Mouse (Mus musculus) liver, embryonic 14.5 days (tissue): Measurements from ENCODE around the gene Socs1. TPM values are rescaled to one million over a fixed set of nuclear protein-coding genes. Genes with fewer than 3 reads are reported as not detected.
"Not testable (repeated sequence)": the region's sequence is repeated elsewhere in the genome, so short reads cannot be mapped to it uniquely, and the experiment has no call there.

Experiments
- ATAC-seq: fragments of 200-750 bp; cut with Nextera tagmentation; 2 replicates; pipeline ENCODE4 v1.8.0; 2017; ENCODE audit warnings: moderate number of reproducible peaks, mild to moderate bottlenecking, moderate library complexity; ENCODE audit not compliant: insufficient read depth
- DNase-seq, 3 experiments: peaks; one replicate each; pipeline ENCODE4 v3.0.0-alpha.2; 2012 to 2013; ENCODE audit warnings: low read depth in 3 of 3, low spot score in 3 of 3
- H3K27ac ChIP-seq: fragments of 300-500 bp; sonication (generic); 2 replicates; pipeline ENCODE4 v1.5.1; 2014; ENCODE audit warnings: moderate library complexity, mild to moderate bottlenecking, control low read depth, inconsistent platforms
- H3K27me3 ChIP-seq: fragments of 300-500 bp; sonication (generic); 2 replicates; pipeline ENCODE4 v1.6.1; 2014; ENCODE audit warnings: mild to moderate bottlenecking, low read length, moderate library complexity; ENCODE audit not compliant: control insufficient read depth, insufficient read depth
- H3K36me3 ChIP-seq: fragments of 300-500 bp; sonication (generic); replicated peaks from 2 replicates; pipeline ENCODE4 v1.6.1; 2014; ENCODE audit warnings: low read depth; ENCODE audit not compliant: control insufficient read depth, insufficient read depth
- H3K4me1 ChIP-seq, 2 experiments: fragments of 200-500 bp in 1 of 2; fragments of 300-500 bp in 1 of 2; sonication (generic) in 1 of 2; replicated peaks; 2 replicates each; pipeline ENCODE4 v1.6.1; 2012 to 2014; ENCODE audit warnings: antibody characterized with exemption in 1 of 2, inconsistent platforms in 1 of 2, low read length in 1 of 2; ENCODE audit not compliant: control insufficient read depth in 2 of 2, insufficient read depth in 2 of 2
- H3K4me2 ChIP-seq: fragments of 300-500 bp; sonication (generic); 2 replicates; pipeline ENCODE4 v1.6.1; 2014; ENCODE audit warnings: low read depth, mild to moderate bottlenecking, control low read depth, moderate library complexity
- H3K4me3 ChIP-seq, 2 experiments: fragments of 200-500 bp in 1 of 2; fragments of 300-500 bp in 1 of 2; sonication (generic) in 1 of 2; 2 replicates each; pipeline ENCODE4 v1.5.1; 2012 to 2014; ENCODE audit warnings: low read depth in 2 of 2, low read length in 2 of 2, mild to moderate bottlenecking in 2 of 2, control low read depth in 1 of 2, inconsistent platforms in 1 of 2, moderate library complexity in 1 of 2; ENCODE audit not compliant: insufficient read depth in 1 of 2
- H3K9ac ChIP-seq: fragments of 300-500 bp; sonication (generic); replicated peaks from 2 replicates; pipeline ENCODE4 v1.6.1; 2014; ENCODE audit warnings: mild to moderate bottlenecking, control low read depth, moderate library complexity
- H3K9me3 ChIP-seq: fragments of 300-500 bp; sonication (generic); 2 replicates; pipeline ENCODE4 v1.6.1; 2016; ENCODE audit warnings: low read length, mixed read lengths; ENCODE audit not compliant: control insufficient read depth
- CTCF ChIP-seq: IDR thresholded peaks from 2 replicates; pipeline ENCODE4 v1.5.1; 2016; ENCODE audit warnings: antibody characterized with exemption, low read depth, control low read depth
- EP300 ChIP-seq: IDR thresholded peaks from 2 replicates; pipeline ENCODE4 v1.6.1; 2016; ENCODE audit warnings: antibody characterized with exemption, low read depth
- WGBS: fragments of 180-500 bp; shearing (Covaris S2); extraction: QIAGEN DNeasy Blood & Tissue Kit; methylation state at CpG from one replicate; pipeline ENCODE4 v1.1.7; 2014; ENCODE audit not compliant: insufficient replicate concordance; 5-methylcytosine and 5-hydroxymethylcytosine counted together
- polyA plus RNA-seq, 2 experiments: library from polyadenylated mRNA; depleted of rRNA in 1 of 2; stranded (reverse) in 1 of 2; unstranded in 1 of 2; fragments of >200 nt; fragmentation: Nextera tagmentation in 1 of 2; extraction: Ambion mirVana in 1 of 2; gene quantifications; 2 replicates each; pipeline versions ENCODE4 v1.2.1 to v1.2.3; 2012 to 2014

Socs1 gene
- polyA plus RNA-seq, 2 experiments, result 0.36 TPM

DNA sequence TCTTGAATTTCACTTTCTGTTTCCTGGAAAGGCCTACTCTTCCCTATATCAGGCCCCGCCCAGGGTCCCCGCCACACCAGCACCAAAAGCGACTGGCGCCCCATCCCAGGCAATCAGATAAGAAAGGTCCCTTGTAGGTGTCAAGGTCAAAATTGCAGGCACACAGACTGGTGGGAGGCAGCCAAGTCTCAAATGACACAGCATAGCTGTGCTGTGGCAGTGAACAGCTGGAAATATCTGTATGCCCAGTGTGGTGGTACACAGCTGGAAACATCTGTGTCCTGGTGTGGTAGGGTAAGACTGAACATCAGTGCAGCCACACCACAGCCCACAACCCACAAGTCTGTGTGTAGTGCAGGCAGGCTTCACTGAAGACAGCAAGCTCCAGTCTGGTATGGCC lies 29.5 kb upstream of the Socs1 start:
- TF ChIP-seq CTCF (no peak), EP300 (no peak)
- DNase-seq (peak in 1 of 3 experiments; percentile 11), ATAC-seq (no peak)
- 8% methylated on average over 4 of the region's 4 CpGs for WGBS
- Histone ChIP-seq H3K27ac (no peak overlapping the region), H3K4me3 (no peak overlapping the region), H3K36me3 (no peaks in the 10 kb centered on the region), H3K9ac (no peak overlapping the region), H3K4me2 (no peak overlapping the region), H3K27me3 (no peaks in the 10 kb centered on the region), H3K9me3 (no peaks in the 10 kb centered on the region), H3K4me1 (peaks cover 0 to 7% of the 10 kb centered on the region in 2 experiments; a peak in 2 of 4 replicates)

DNA sequence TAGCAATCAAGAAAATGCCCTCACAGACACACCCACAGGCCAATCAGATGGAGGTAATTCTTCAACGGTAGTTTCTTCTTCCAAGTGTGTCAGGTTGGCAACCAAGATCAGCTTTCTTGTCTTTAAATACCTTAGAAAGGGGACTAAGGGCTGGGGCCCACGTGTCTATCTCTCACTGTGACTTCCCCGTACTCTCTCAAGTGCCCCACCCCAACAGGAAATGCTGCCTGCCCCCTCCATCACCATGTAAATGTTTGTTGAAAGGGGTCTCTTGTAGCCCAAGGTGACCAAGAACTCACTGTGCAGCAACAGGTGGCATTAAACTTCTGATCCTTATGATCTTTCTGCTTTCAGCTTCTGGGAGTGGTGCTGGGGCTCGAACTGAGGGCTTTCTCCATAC lies 28.4 kb upstream of the Socs1 start:
- H3K4me3 ChIP-seq, result no peak overlapping the region
- no peaks in the 10 kb centered on the region for H3K27me3 ChIP-seq
- H3K9ac ChIP-seq, result no peak overlapping the region
- no peaks in the 10 kb centered on the region for H3K9me3 ChIP-seq
- TF ChIP-seq CTCF (no peak), EP300 (no peak)
- H3K4me1 ChIP-seq, result peaks cover 0 to 7% of the 10 kb centered on the region in 2 experiments; a peak in 2 of 4 replicates
- ATAC-seq (no peak), DNase-seq (no peak)
- no peaks in the 10 kb centered on the region for H3K36me3 ChIP-seq
- H3K4me2 ChIP-seq, result no peak overlapping the region
- H3K27ac ChIP-seq, result no peak overlapping the region
- WGBS, result 43% methylated on average over 4 of the region's 4 CpGs

DNA sequence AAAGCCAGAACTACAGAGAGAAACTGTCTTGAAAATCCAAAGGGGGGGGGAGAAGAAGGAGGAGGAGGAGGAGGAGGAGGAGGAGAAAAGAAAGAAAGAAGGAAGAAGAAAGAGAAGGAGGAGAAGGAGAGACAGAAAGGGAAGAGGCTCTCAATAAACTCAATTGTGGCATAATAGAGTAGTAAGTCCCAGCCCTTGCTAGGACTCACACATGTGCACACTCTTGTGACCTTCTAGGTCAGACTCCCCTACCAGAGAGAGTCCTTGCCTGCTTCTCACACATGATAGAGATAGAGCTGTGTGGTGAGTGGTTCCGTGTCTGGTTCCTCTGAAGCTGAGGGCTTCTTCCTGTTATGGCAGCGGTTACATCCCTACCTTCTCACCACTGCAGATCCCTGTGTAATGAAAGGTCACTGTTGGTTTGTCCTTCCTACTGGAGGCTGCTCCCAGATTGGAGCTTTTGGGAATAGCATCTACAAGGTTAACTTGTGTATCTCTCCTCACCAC lies 27.6 kb upstream of the Socs1 start, which contains the start of gene Gm11172:
Gene Gm11172 (plus strand): TSS at position 51 of the 507 bp plus-strand sequence.
- ATAC-seq (no peak), DNase-seq (no peak)
- WGBS, result 35% methylated on average over 2 of the region's 2 CpGs
- Histone ChIP-seq H3K9ac (no peak within 1 kb of the TSS), H3K4me3 (no peak within 1 kb of the TSS), H3K27ac (no peak within 1 kb of the TSS), H3K9me3 (no peaks in the 10 kb centered on the region), H3K36me3 (no peaks in the 10 kb centered on the region), H3K4me2 (no peak within 1 kb of the TSS), H3K27me3 (no peaks in the 10 kb centered on the region), H3K4me1 (peaks cover 0 to 7% of the 10 kb centered on the region in 2 experiments; a peak in 2 of 4 replicates)
- TF ChIP-seq CTCF, result no peak
- TF ChIP-seq EP300, result no peak

DNA sequence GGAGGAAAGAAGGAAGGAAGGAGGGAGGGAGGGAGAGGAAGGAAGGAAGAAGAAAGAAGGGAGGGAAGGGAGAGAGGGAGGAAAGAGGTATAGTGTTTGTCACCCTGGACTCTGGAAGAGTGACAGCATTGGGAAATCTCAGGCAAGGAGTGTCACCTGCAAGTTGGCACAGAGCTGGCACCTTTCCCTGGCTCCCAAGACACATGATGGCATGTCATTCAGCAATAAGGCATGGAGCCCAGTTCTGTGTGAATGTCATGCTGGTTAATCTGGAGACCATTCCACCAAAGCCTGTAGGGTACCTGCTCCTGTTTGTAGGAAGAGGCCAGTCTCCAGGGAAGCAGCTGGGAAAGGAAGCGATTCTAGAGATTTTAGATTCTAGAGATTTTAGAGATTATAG lies 25.0 kb upstream of the Socs1 start:
- WGBS, result 54% methylated on average over 1 of the region's 1 CpGs
- H3K27ac ChIP-seq, result no peak overlapping the region
- DNase-seq (no peak), ATAC-seq (no peak)
- H3K4me3 ChIP-seq, result no peak overlapping the region
- TF ChIP-seq CTCF (no peak), EP300 (no peak)
- H3K9ac ChIP-seq, result no peak overlapping the region
- no peaks in the 10 kb centered on the region for H3K27me3 ChIP-seq
- H3K4me1 ChIP-seq, result peaks cover 0 to 7% of the 10 kb centered on the region in 2 experiments; a peak in 2 of 4 replicates
- H3K4me2 ChIP-seq, result no peak overlapping the region
- H3K36me3 ChIP-seq, result no peaks in the 10 kb centered on the region
- no peaks in the 10 kb centered on the region for H3K9me3 ChIP-seq

DNA sequence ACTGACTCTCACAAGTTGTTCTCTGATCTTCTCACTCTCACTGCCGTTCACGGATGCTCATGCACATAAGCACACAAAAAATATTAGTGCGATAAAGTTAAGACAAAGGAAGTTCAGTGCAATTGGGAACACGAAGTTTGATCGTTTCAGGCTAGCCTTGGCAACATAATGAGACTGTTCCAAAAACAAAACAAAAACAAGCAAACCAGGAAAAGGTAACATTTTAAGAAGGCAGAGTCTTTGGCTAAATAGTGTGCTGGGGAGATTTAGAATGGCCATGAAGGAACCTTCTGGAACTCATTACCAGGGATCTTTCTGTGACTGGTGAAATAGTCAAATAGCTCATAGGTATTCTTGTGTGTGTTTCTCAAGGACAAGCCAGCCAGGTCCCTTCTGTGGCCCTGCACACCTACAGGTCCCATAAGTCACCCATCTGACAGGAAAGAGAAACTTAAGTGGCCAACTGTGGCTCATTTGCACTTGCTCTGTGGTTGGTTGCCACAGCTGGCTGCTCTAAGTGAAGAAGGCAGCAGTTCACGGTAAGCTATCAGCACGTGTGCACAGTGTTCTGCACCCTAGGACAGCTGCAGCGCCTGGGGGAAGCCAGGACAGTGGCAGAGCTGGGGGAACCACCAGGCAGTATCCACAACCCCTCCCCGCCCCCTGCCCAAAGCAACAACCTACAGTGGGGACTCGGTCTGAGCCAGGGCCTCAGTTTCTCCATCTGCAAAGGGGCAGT lies 20.6 kb upstream of the Socs1 start, which contains the start of gene Prm1:
Gene Prm1 (minus strand): TSS at position 51 of the 739 bp plus-strand sequence.
- H3K9me3 ChIP-seq, result no peaks in the 10 kb centered on the region
- WGBS, result 54% methylated on average over 10 of the region's 10 CpGs
- no peaks in the 10 kb centered on the region for H3K27me3 ChIP-seq
- H3K4me2 ChIP-seq, result no peak within 1 kb of the TSS
- no peaks in the 10 kb centered on the region for H3K4me1 ChIP-seq
- no peak within 1 kb of the TSS for H3K9ac ChIP-seq
- no peak for DNase-seq
- no peak for ATAC-seq
- no peak within 1 kb of the TSS for H3K27ac ChIP-seq
- H3K4me3 ChIP-seq, result no peak within 1 kb of the TSS
- TF ChIP-seq CTCF (no peak), EP300 (no peak)
- no peaks in the 10 kb centered on the region for H3K36me3 ChIP-seq

DNA sequence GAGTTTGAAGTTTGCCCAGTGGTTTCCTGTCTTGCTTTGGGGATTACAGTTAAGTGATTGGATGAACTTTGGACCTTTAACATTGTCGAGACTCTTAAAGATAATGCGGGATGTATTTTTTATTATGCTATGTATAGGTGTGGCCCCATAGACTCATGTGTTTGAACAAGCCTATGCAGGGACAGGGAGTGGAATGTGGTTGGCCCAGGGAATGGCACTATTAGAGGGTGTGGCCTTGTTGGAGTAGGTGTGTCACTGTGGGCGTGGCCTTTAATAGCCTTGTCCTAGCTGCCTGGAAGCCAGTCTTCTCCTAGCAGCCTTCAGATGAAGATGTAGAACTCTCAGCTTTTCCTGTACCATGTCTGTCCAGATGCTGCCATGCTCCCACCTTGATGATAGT lies 17.1 kb upstream of the Socs1 start:
- DNase-seq, H3K4me3 ChIP-seq, H3K4me2 ChIP-seq, H3K9me3 ChIP-seq, H3K9ac ChIP-seq, H3K27ac ChIP-seq, H3K4me1 ChIP-seq, H3K27me3 ChIP-seq, ATAC-seq, H3K36me3 ChIP-seq: not testable (repeated sequence)
- WGBS, result 60% methylated on average over 3 of the region's 3 CpGs
